Mouse (Mus musculus): Measurements from ENCODE around the gene Sp1. TPM values are rescaled to one million over a fixed set of nuclear protein-coding genes. Genes with fewer than 3 reads are reported as not detected.

The Sp1 gene
- 17.5 and 19.9 TPM in 2 replicates for polyA plus RNA-seq (2012; rRNA removed)

- peak; percentile 100 for DNase-seq (ENCODE audit: low read depth)
Observed at GRCm38 (mm10) chr15:102405489-102406195, at the start of gene Sp1. Gene Sp1, plus strand, starts transcription at chr15:102406143.

- no peak for DNase-seq (ENCODE audit: low read depth)
Observed at GRCm38 (mm10) chr15:102356501-102357325, 49.2 kb upstream of the Sp1 start.

- DNase-seq (ENCODE audit: low read depth), result no peak
Observed at GRCm38 (mm10) chr15:102358126-102358525, 47.8 kb upstream of the Sp1 start.

GRCm38 (mm10) chr15:102358834-102359233 is 47.1 kb upstream of the Sp1 start:
- no peak for DNase-seq (ENCODE audit: low read depth)

- DNase-seq (ENCODE audit: low read depth), result no peak
Observed at GRCm38 (mm10) chr15:102362648-102363047, 43.3 kb upstream of the Sp1 start.

GRCm38 (mm10) chr15:102364678-102365077 is 41.3 kb upstream of the Sp1 start:
- no peak for DNase-seq (ENCODE audit: low read depth)

- DNase-seq (ENCODE audit: low read depth), result no peak
Observed at GRCm38 (mm10) chr15:102366238-102366637, 39.7 kb upstream of the Sp1 start.

- no peak for DNase-seq (ENCODE audit: low read depth)
Observed at GRCm38 (mm10) chr15:102366733-102367344, 39.1 kb upstream of the Sp1 start, which contains the start of gene Sp7. Gene Sp7, minus strand, starts transcription at chr15:102367182.

GRCm38 (mm10) chr15:102369972-102370371 is 36.0 kb upstream of the Sp1 start:
- DNase-seq (ENCODE audit: low read depth), result no peak

- DNase-seq (ENCODE audit: low read depth), result no peak
Observed at GRCm38 (mm10) chr15:102370727-102371126, 35.2 kb upstream of the Sp1 start.

GRCm38 (mm10) chr15:102376453-102377162 is 29.3 kb upstream of the Sp1 start:
- DNase-seq (ENCODE audit: low read depth), result no peak

- DNase-seq (ENCODE audit: low read depth), result no peak
Observed at GRCm38 (mm10) chr15:102377163-102377543, 28.8 kb upstream of the Sp1 start.

GRCm38 (mm10) chr15:102377810-102378262 is 28.1 kb upstream of the Sp1 start:
- DNase-seq (ENCODE audit: low read depth), result no peak

GRCm38 (mm10) chr15:102381575-102381974 is 24.4 kb upstream of the Sp1 start:
- DNase-seq (ENCODE audit: low read depth), result no peak

GRCm38 (mm10) chr15:102383671-102384070 is 22.3 kb upstream of the Sp1 start:
- no peak for DNase-seq (ENCODE audit: low read depth)

- no peak for DNase-seq (ENCODE audit: low read depth)
Observed at GRCm38 (mm10) chr15:102386640-102387039, 19.3 kb upstream of the Sp1 start.

- no peak for DNase-seq (ENCODE audit: low read depth)
Observed at GRCm38 (mm10) chr15:102388942-102389341, 17.0 kb upstream of the Sp1 start.

- no peak for DNase-seq (ENCODE audit: low read depth)
Observed at GRCm38 (mm10) chr15:102392520-102392919, 13.4 kb upstream of the Sp1 start.

GRCm38 (mm10) chr15:102393584-102394014 is 12.3 kb upstream of the Sp1 start:
- DNase-seq (ENCODE audit: low read depth), result no peak

- no peak for DNase-seq (ENCODE audit: low read depth)
Observed at GRCm38 (mm10) chr15:102395061-102395460, 10.9 kb upstream of the Sp1 start.

- DNase-seq (ENCODE audit: low read depth), result no peak
Observed at GRCm38 (mm10) chr15:102398629-102399028, 7.3 kb upstream of the Sp1 start.

Data from gonadal fat pad, adult 2 months (tissue).